Mouse (Mus musculus): ENCODE results near the gene Zfp689. TPM values are rescaled to one million over a fixed set of nuclear protein-coding genes. Genes with fewer than 3 reads are reported as not detected.

The Zfp689 gene
- polyA plus RNA-seq, 1 experiment from 2014 or later = 15.2 TPM

GRCm38 (mm10) chr7:127477687-127478634 is 29.0 kb upstream of the Zfp689 start:
- Histone ChIP-seq H3K9me3 (no peaks in the 10 kb centered on the region), H3K27me3 (no peaks in the 10 kb centered on the region), H3K4me3 (peak overlapping the region; percentile 98), H3K4me1 (replicated peaks) (peaks cover 50% of the 10 kb centered on the region), H3K4me2 (peak overlapping the region; percentile 100), H3K36me3 (peaks cover 58% of the 10 kb centered on the region), H3K9ac (peak overlapping the region; percentile 99), H3K27ac (replicated peaks) (peak overlapping the region; percentile 96)
- under 1% methylated on average over 50 of the region's 50 CpGs for WGBS
- peak; percentile 94 for ATAC-seq (ENCODE audit: low read depth)

GRCm38 (mm10) chr7:127476855-127477254 is 27.9 kb upstream of the Zfp689 start:
- Histone ChIP-seq H3K27me3 (no peaks in the 10 kb centered on the region), H3K4me1 (replicated peaks) (peaks cover 55% of the 10 kb centered on the region), H3K9ac (peak overlapping the region; percentile 65), H3K36me3 (peaks cover 47% of the 10 kb centered on the region), H3K4me3 (peak overlapping the region; percentile 98), H3K4me2 (peak overlapping the region; percentile 100), H3K9me3 (no peaks in the 10 kb centered on the region), H3K27ac (replicated peaks) (peak overlapping the region; percentile 96)
- 85% methylated on average over 4 of the region's 4 CpGs for WGBS
- no peak for ATAC-seq (ENCODE audit: low read depth)

- WGBS = 93% methylated on average over 11 of the region's 11 CpGs
- Histone ChIP-seq H3K9ac (no peak overlapping the region), H3K4me2 (no peak overlapping the region), H3K4me1 (replicated peaks) (peaks cover 51% of the 10 kb centered on the region), H3K27ac (replicated peaks) (no peak overlapping the region), H3K9me3 (no peaks in the 10 kb centered on the region), H3K27me3 (no peaks in the 10 kb centered on the region), H3K4me3 (no peak overlapping the region), H3K36me3 (peaks cover 42% of the 10 kb centered on the region)
- ATAC-seq (ENCODE audit: low read depth) = no peak
These were observed 27.4 kb upstream of the Zfp689 start for GRCm38 (mm10) chr7:127476336-127476735.

GRCm38 (mm10) chr7:127475186-127475740 is 26.3 kb upstream of the Zfp689 start:
- Histone ChIP-seq H3K36me3 (peaks cover 35% of the 10 kb centered on the region), H3K9ac (no peak overlapping the region), H3K4me1 (replicated peaks) (peaks cover 40% of the 10 kb centered on the region), H3K27ac (replicated peaks) (no peak overlapping the region), H3K4me2 (no peak overlapping the region), H3K4me3 (no peak overlapping the region), H3K9me3 (no peaks in the 10 kb centered on the region), H3K27me3 (no peaks in the 10 kb centered on the region)
- 93% methylated on average over 11 of the region's 11 CpGs for WGBS
- no peak for ATAC-seq (ENCODE audit: low read depth)

GRCm38 (mm10) chr7:127474378-127475070 is 25.6 kb upstream of the Zfp689 start:
- ATAC-seq (ENCODE audit: low read depth) = no peak
- peaks cover 40% of the 10 kb centered on the region for H3K4me1 ChIP-seq (replicated peaks)
- no peaks in the 10 kb centered on the region for H3K9me3 ChIP-seq
- WGBS = 91% methylated on average over 6 of the region's 6 CpGs
- H3K4me3 ChIP-seq = no peak overlapping the region
- H3K4me2 ChIP-seq = no peak overlapping the region
- H3K36me3 ChIP-seq = peaks cover 35% of the 10 kb centered on the region
- no peaks in the 10 kb centered on the region for H3K27me3 ChIP-seq
- H3K27ac ChIP-seq (replicated peaks) = no peak overlapping the region
- H3K9ac ChIP-seq = no peak overlapping the region

GRCm38 (mm10) chr7:127473705-127474104 is 24.7 kb upstream of the Zfp689 start:
- no peak overlapping the region for H3K4me2 ChIP-seq
- no peaks in the 10 kb centered on the region for H3K9me3 ChIP-seq
- H3K27me3 ChIP-seq = no peaks in the 10 kb centered on the region
- H3K4me1 ChIP-seq (replicated peaks) = peaks cover 45% of the 10 kb centered on the region
- ATAC-seq (ENCODE audit: low read depth) = no peak
- H3K9ac ChIP-seq = 0 out of 2 replicates have a peak overlapping the region, but pooled peaks have one; percentile 3
- no peak overlapping the region for H3K27ac ChIP-seq (replicated peaks)
- H3K36me3 ChIP-seq = peaks cover 35% of the 10 kb centered on the region
- H3K4me3 ChIP-seq = no peak overlapping the region
- 90% methylated on average over 5 of the region's 5 CpGs for WGBS

- peaks cover 48% of the 10 kb centered on the region for H3K36me3 ChIP-seq
- WGBS = 0% methylated on average over 7 of the region's 7 CpGs
- peak overlapping the region; percentile 94 for H3K9ac ChIP-seq
- peak overlapping the region; percentile 99 for H3K27ac ChIP-seq (replicated peaks)
- H3K4me2 ChIP-seq = peak overlapping the region; percentile 82
- ATAC-seq (ENCODE audit: low read depth) = no peak; the same call in 1 of the 2 replicates
- no peaks in the 10 kb centered on the region for H3K9me3 ChIP-seq
- no peaks in the 10 kb centered on the region for H3K27me3 ChIP-seq
- peak overlapping the region; percentile 94 for H3K4me3 ChIP-seq
- H3K4me1 ChIP-seq (replicated peaks) = peaks cover 40% of the 10 kb centered on the region
These were observed 23.1 kb upstream of the Zfp689 start for GRCm38 (mm10) chr7:127472060-127472459.

GRCm38 (mm10) chr7:127471646-127472010 is 22.7 kb upstream of the Zfp689 start:
- no peaks in the 10 kb centered on the region for H3K9me3 ChIP-seq
- H3K4me1 ChIP-seq (replicated peaks) = peaks cover 36% of the 10 kb centered on the region
- peak; percentile 27 for ATAC-seq (ENCODE audit: low read depth)
- peak overlapping the region; percentile 82 for H3K4me2 ChIP-seq
- WGBS = under 1% methylated on average over 25 of the region's 25 CpGs
- H3K9ac ChIP-seq = peak overlapping the region; percentile 94
- H3K4me3 ChIP-seq = peak overlapping the region; percentile 94
- H3K27me3 ChIP-seq = no peaks in the 10 kb centered on the region
- peak overlapping the region; percentile 99 for H3K27ac ChIP-seq (replicated peaks)
- H3K36me3 ChIP-seq = peaks cover 52% of the 10 kb centered on the region

GRCm38 (mm10) chr7:127470743-127471645 is 22.0 kb upstream of the Zfp689 start:
- H3K9ac ChIP-seq = peak overlapping the region; percentile 94
- H3K4me2 ChIP-seq = peak overlapping the region; percentile 82
- under 1% methylated on average over 46 of the region's 46 CpGs for WGBS
- no peaks in the 10 kb centered on the region for H3K27me3 ChIP-seq
- no peaks in the 10 kb centered on the region for H3K9me3 ChIP-seq
- H3K27ac ChIP-seq (replicated peaks) = peak overlapping the region; percentile 99
- H3K4me1 ChIP-seq (replicated peaks) = peaks cover 30% of the 10 kb centered on the region
- peak; percentile 95 for ATAC-seq (ENCODE audit: low read depth)
- peaks cover 50% of the 10 kb centered on the region for H3K36me3 ChIP-seq
- peak overlapping the region; percentile 94 for H3K4me3 ChIP-seq

GRCm38 (mm10) chr7:127470011-127470715 is 21.2 kb upstream of the Zfp689 start:
- Histone ChIP-seq H3K9ac (peak overlapping the region; percentile 94), H3K9me3 (no peaks in the 10 kb centered on the region), H3K27me3 (no peaks in the 10 kb centered on the region), H3K4me1 (replicated peaks) (peaks cover 30% of the 10 kb centered on the region), H3K27ac (replicated peaks) (peak overlapping the region; percentile 99), H3K4me3 (peak overlapping the region; percentile 94), H3K4me2 (peak overlapping the region; percentile 82), H3K36me3 (peaks cover 49% of the 10 kb centered on the region)
- peak; percentile 57 for ATAC-seq (ENCODE audit: low read depth)
- 8% methylated on average over 10 of the region's 10 CpGs for WGBS

- no peak for ATAC-seq (ENCODE audit: low read depth)
- WGBS = 93% methylated on average over 4 of the region's 4 CpGs
- Histone ChIP-seq H3K4me1 (replicated peaks) (peaks cover 13% of the 10 kb centered on the region), H3K27me3 (no peaks in the 10 kb centered on the region), H3K4me3 (no peak overlapping the region), H3K9ac (no peak overlapping the region), H3K4me2 (no peak overlapping the region), H3K27ac (replicated peaks) (no peak overlapping the region), H3K36me3 (peaks cover 44% of the 10 kb centered on the region), H3K9me3 (no peaks in the 10 kb centered on the region)
These were observed 17.6 kb upstream of the Zfp689 start for GRCm38 (mm10) chr7:127466606-127467005.
